Mouse (Mus musculus) monocyte, adult 59 days (primary cell): ENCODE measurements around the gene Zbtb2. TPM values are rescaled to one million over a fixed set of nuclear protein-coding genes. Genes with fewer than 3 reads are reported as not detected.

Experiments used
- total RNA-seq, 2 experiments: library from RNA; stranded (reverse); gene quantifications; one replicate each; pipeline ENCODE4 v1.2.4; 2023

The Zbtb2 gene
- 10 to 100 TPM; 21.9 to 25.3 TPM for total RNA-seq

DNA sequence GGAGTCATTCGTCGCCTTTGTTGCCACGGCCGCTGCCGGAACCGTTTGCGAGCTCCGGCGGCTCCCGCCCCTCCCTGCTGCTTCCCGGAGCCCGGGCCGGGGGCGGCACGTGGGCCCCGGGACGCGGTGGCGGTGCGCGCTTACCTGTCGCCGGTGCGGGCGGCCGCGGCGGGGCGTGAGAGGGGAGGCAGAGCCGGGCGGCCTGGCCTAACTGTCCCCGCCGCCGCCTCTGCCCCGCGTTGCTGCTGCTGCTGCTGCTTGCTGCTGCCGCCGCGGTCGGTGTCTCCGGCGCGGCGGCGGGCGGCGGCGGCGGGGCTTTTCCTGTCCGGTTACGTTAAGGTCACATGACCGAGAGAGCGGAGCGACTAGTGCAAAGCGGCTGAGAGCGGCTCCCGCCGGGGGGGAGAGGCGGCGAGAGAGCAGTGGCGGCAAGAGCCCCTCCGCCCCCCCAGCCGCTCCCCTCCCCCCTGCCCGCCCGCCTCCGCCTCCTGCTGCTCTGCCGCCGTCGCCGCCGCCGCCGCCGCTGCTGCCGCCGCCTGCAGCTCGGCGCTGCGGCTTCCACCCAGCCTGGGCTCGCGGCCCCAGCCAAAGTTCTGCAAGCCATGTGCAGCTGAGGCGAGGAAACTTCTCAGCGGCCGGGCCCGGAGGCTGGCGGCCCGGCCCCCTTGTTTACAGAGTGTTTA is at the start of gene Zbtb2:
TSS of gene Zbtb2 (minus strand) at position 408 of the 683 bp plus-strand sequence.

DNA sequence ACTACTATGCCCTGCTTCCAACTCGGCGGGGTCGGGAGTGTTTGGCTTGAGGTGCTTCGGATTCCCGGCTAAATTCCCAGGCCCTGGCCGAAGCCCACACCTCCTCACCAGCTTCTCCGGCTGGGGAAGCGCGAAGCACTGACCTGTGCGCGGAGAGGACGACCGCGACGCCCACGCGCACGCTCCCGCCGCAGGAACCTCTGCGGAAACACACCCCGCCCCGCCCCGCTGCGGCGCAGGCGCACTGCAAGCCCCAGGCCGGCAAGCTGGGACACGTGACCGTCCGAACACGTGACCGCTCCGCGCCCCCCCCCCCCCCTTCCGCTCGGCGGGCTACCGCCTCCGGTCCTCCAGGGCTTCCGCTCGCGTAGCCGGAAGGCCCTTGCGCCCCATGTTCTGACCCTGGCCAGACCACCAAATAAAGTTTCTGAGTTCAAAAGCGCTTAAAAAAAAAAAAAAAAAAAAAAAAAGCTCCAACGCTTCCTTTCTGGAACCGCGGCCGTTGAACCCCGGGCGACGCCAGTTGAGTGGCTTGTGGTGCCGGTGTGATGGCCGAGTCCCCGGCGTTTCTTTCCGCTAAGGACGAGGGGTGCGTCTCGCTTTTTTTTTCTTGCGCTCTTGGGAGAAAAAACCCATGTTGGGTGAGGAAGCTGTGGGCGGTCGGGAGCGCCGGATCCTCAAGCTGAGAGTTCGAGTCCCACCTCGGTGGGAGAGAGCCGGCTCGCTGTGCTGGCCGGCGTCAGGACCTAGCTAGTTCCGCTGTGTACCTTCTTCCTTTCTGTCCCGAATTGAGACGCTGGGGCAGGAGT is 44.4 kb upstream of the Zbtb2 start, which contains the start of the genes Rmnd1 and Armt1:
TSS of gene Rmnd1 (minus strand) at position 266 of the 809 bp plus-strand sequence.
TSS of gene Armt1 (plus strand) at position 345 of the 809 bp plus-strand sequence.

Other genes with a start within 250 kb of the Zbtb2 start
- gene Akap12, start 121.7 kb downstream of the Zbtb2 start, total RNA-seq: 1 to 10 TPM; 1.0 to 1.1 TPM
- gene Rmnd1, start 44.3 kb upstream of the Zbtb2 start, total RNA-seq: 10 to 100 TPM; 28.5 to 38.4 TPM
- 10 to 100 TPM; 10.0 to 10.7 TPM for gene Armt1, start 44.4 kb upstream of the Zbtb2 start, total RNA-seq
- under 1 TPM; 0.15 to 0.18 TPM for gene Ccdc170, start 94.4 kb upstream of the Zbtb2 start, total RNA-seq
- gene Esr1, start 223.5 kb upstream of the Zbtb2 start, total RNA-seq: 1 to 10 TPM; 7.9 to 9.5 TPM